ENCODE assay signal across 48 mouse cellular contexts in genomic region chr7:4303457-4303856, GRCm38 (mm10). TPM values are rescaled to one million over a fixed set of nuclear protein-coding genes. Genes with fewer than 3 reads are reported as not detected.
"Had no signal": no experiment of that assay in that cellular context is flagged by ENCODE, and none has a peak within 500 bp of the region (broad histone marks: within the 10 kb centered on the region; RNA-seq: fewer than 3 reads in every experiment).

No protein-coding gene starts in this region.

- H3K27me3 ChIP-seq: heart, embryonic 12.5 days; heart, embryonic 13.5 days; heart, embryonic 15.5 days; hindbrain, embryonic 12.5 days; hindbrain, embryonic 13.5 days; hindbrain, embryonic 15.5 days; intestine, embryonic 15.5 days; kidney, embryonic 15.5 days had no signal

- H3K4me3 ChIP-seq: heart, embryonic 10.5 days; heart, embryonic 12.5 days; heart, embryonic 13.5 days; heart, embryonic 15.5 days; hindbrain, embryonic 10.5 days; hindbrain, embryonic 12.5 days; hindbrain, embryonic 13.5 days; hindbrain, embryonic 15.5 days; intestine, embryonic 15.5 days; kidney, embryonic 15.5 days; layer of hippocampus, adult 2 months; left cerebral cortex, adult 2 months had no signal

- H3K4me1 ChIP-seq: heart, embryonic 10.5 days; heart, embryonic 12.5 days; heart, embryonic 13.5 days; heart, embryonic 15.5 days; hindbrain, embryonic 10.5 days; hindbrain, embryonic 12.5 days; hindbrain, embryonic 13.5 days; hindbrain, embryonic 15.5 days; intestine, embryonic 15.5 days; kidney, embryonic 15.5 days had no signal

- DNase-seq: heart, postnatal 10 days; heart, postnatal 14 days; heart, postnatal 36 days; heart, postnatal 4 days; kidney, adult 11 months; kidney, adult 18-20 months; kidney, adult 2 months; kidney, adult 8-10 months; kidney, adult 9 months; kidney, postnatal 10 days; kidney, postnatal 14 days; kidney, postnatal 25 days; kidney, postnatal 36 days; kidney, postnatal 4 days; layer of hippocampus, adult 9-11 months; layer of hippocampus, postnatal 36 days had no signal

- H3K9me3 ChIP-seq: heart, embryonic 10.5 days; heart, embryonic 13.5 days; heart, embryonic 15.5 days; hindbrain, embryonic 10.5 days; hindbrain, embryonic 12.5 days; hindbrain, embryonic 13.5 days; hindbrain, embryonic 15.5 days; intestine, embryonic 15.5 days; kidney, embryonic 15.5 days had no signal

- H3K36me3 ChIP-seq: heart, embryonic 10.5 days; heart, embryonic 12.5 days; heart, embryonic 13.5 days; heart, embryonic 15.5 days; hindbrain, embryonic 10.5 days; hindbrain, embryonic 12.5 days; hindbrain, embryonic 13.5 days; hindbrain, embryonic 15.5 days; intestine, embryonic 15.5 days; kidney, embryonic 15.5 days had no signal

- H3K4me2 ChIP-seq: heart, embryonic 11.5 days; heart, embryonic 12.5 days; heart, embryonic 13.5 days; heart, embryonic 15.5 days; hindbrain, embryonic 12.5 days; hindbrain, embryonic 13.5 days; hindbrain, embryonic 14.5 days; hindbrain, embryonic 15.5 days; intestine, embryonic 15.5 days; kidney, embryonic 15.5 days had no signal

- ATAC-seq: hindbrain, embryonic 16.5 days; hindbrain, postnatal 0 days; intestine, embryonic 15.5 days; intestine, embryonic 16.5 days; intestine, postnatal 0 days had no signal

- H3K27ac ChIP-seq: heart, embryonic 10.5 days; heart, embryonic 13.5 days; heart, embryonic 15.5 days; hindbrain, embryonic 10.5 days; hindbrain, embryonic 12.5 days; hindbrain, embryonic 13.5 days; hindbrain, embryonic 14.5 days; hindbrain, embryonic 15.5 days; hindbrain, postnatal 0 days; intestine, embryonic 15.5 days; kidney, embryonic 15.5 days; kidney, postnatal 0 days; layer of hippocampus, adult 2 months; left cerebral cortex, adult 2 months had no signal

- H3K9ac ChIP-seq: heart, embryonic 12.5 days; heart, embryonic 13.5 days; heart, embryonic 15.5 days; hindbrain, embryonic 12.5 days; hindbrain, embryonic 13.5 days; hindbrain, embryonic 14.5 days; hindbrain, embryonic 15.5 days; intestine, embryonic 15.5 days; kidney, embryonic 15.5 days had no signal

RNA-seq across cellular contexts. Expression of gene Ncr1, which starts 34.1 kb away (rescaled TPM):
- total RNA-seq: heart, postnatal 10 days; heart, postnatal 14 days; heart, postnatal 25 days; heart, postnatal 36 days; heart, postnatal 4 days; hindbrain, postnatal 0 days; layer of hippocampus, adult 18-20 months; layer of hippocampus, adult 2 months; layer of hippocampus, adult 8-10 months; layer of hippocampus, postnatal 10 days; layer of hippocampus, postnatal 14 days; layer of hippocampus, postnatal 25 days; layer of hippocampus, postnatal 36 days; left cerebral cortex, adult 18-20 months; left cerebral cortex, adult 2 months had no signal
- polyA plus RNA-seq: heart, embryonic 10.5 days; heart, embryonic 11.5 days; heart, embryonic 12.5 days; heart, embryonic 14.5 days; heart, postnatal 0 days; hindbrain, embryonic 10.5 days; hindbrain, embryonic 11.5 days; hindbrain, embryonic 12.5 days; hindbrain, embryonic 13.5 days; hindbrain, embryonic 14.5 days; hindbrain, embryonic 15.5 days; hindbrain, embryonic 16.5 days; hindbrain, postnatal 0 days; intestine, embryonic 14.5 days; intestine, postnatal 0 days; kidney, embryonic 14.5 days; kidney, embryonic 15.5 days; kidney, embryonic 16.5 days had no signal
